Mouse (Mus musculus): ENCODE results near the gene Arrdc1. TPM values are rescaled to one million over a fixed set of nuclear protein-coding genes. Genes with fewer than 3 reads are reported as not detected.
"Not testable (repeated sequence)": the region's sequence is repeated elsewhere in the genome, so short reads cannot be mapped to it uniquely, and the experiment has no call there.

The Arrdc1 gene
- 10 to 100 TPM; 11.0 to 23.7 (median 18.1) TPM for total RNA-seq (2022)

GRCm38 (mm10) chr2:24935057-24935796, at the start of gene Arrdc1:
TSS of gene Arrdc1 (minus strand) at chr2:24935252.
- DNase-seq: peak; percentile 95

DNA sequence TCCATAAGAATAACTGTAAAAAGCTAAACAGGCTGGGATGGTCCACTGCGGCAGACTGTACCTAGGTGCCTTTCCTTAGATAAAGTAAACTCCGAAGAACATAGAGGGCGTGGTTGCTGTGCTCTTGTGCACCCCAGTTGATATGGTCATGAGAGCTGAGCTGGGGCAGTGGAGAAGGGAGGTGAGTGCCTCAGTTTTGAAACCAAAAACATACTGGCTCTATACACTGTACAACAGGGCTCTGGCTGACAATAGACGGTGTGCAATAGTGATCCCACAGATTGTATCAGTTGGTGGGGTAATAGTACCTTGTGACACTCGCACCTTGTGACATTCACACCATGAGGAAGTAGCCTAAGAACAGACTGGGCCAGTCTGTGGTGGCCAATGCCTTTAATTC, 41.9 kb upstream of the Arrdc1 start:
- DNase-seq: no peak

DNA sequence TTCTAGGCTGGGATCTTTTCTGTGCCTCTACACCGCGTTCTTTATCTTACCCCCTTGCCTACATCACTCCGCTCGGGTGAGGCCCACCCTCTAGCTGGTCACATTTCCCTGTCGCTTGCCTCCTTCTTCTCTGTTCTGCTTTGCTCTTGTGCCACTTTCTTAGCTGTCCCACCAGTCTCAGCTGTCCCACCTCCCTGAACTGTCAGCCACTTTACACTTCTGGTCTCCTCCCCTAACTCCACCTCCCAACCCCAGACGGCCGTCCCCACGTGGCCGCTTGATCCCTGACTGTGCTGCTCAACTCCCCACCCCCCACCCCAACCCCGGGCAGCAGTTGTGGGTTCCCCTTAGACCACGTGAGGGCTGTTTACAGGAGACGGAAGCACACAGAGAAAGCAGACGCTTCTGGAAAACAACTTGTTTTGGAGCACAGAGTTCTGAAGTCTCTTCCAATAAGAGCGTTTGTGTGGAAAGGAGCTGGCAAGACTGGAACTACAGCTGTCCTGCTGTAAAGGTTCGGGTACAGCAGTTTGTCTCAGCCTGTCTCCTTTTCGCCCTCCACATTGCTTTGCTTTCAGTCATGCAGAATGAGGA, 40.7 kb upstream of the Arrdc1 start, which contains the start of gene Pnpla7:
Gene Pnpla7, plus strand, starts transcription at position 330 of the 594 bp plus-strand sequence.
- DNase-seq: peak; percentile 82

DNA sequence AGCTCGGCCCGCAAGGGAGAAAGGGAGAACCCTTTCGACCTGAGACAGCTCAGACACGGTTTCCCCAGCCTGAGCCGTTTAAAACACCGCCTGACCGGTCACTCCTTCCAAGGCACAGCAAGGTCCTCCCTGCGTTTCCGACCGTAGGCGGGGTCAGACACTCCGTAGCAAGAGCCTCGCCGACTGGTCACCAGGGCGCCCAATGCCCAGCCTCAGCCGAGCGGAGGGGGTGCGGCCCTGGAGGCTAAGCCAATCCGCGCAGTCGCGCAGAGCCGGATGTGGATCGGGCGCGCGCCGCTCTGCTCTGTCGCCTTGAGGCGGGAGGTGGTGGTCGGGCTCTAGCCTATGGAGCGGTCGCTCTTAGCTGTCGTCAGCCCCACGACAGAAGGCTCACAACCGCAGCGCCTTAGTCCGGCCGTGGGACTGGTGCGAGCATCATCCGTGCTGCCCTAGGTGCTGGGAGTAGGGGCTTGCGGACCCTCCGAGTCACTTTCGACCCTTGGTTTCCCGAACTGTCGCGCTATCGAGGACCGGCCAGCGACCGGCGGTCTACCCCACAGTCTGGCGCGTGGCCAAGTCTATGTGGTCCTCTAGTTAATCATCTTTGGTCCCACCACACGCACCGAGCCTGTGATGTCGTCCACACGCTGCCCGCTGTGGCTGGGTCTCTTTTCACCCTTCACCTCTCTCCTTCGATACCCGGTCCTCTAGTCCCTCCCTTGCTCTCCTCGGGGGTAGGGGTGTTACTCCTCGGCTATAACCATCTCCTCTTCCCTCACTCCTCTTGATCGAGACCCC, 40.1 kb upstream of the Arrdc1 start, which contains the start of gene Mrpl41:
Gene Mrpl41, minus strand, starts transcription at position 193 of the 798 bp plus-strand sequence.
- peak; percentile 97 for DNase-seq

DNA sequence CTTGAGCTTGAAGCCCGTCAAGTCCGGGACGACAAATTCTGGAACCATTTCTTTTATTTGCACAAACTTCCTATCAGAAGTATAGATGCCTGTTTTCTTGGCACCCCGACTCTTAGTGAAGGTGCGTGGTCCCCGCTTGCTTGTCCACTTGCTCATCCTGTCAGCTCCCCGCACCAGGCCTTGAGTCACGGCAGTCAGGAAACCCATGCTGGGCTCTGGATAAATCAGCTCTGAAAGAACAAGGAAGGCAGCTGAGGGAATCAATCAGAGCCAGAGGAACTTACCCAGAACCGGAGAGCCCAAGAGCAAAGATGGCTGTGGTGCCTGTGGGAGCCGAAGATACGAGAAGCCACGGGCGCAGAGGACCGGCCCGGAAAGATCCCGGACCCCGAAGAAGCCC, 39.4 kb upstream of the Arrdc1 start:
- DNase-seq: not testable (repeated sequence)

DNA sequence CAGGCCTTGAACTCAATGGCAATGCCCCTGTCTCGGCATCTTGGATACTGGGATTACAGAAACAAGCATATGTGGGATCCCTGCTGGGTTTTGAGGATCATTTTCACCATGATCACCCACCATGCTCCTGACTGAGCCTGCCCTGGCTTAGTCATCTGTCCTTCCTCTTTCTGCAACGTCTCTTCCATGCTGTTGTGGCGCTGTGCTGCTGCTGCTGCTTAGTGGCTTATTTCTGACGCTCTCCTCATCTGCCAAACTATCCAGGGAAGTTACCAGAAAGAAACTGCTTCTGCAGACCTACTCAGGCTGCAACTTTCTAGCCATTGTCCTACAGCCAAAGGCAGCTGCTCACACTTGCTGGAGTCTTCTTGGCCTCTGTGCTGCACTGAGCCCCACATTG, 35.3 kb upstream of the Arrdc1 start:
- DNase-seq: no peak

GRCm38 (mm10) chr2:24962304-24963000, 27.4 kb upstream of the Arrdc1 start, which contains the start of gene Dph7:
TSS of gene Dph7 (plus strand) at chr2:24962400.
- DNase-seq: peak; percentile 68

DNA sequence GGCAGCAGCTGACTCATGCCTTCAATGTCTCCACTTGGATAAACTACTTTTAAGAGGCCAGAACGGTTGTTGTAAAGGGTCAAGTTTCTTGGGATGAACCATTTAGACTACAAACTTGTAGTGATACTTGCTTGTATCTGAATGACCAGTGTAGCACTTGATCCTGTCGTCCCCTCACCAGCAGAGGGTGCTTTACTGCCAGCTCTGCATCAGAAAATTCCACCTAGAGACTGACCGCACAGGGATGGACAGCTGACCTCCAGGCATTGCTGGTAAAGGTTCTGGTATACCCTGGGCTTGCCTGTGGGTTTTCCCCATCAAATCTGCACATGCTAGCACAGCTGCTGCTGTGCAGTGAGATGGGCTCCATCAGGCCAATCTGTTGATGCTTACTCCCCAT, 25.9 kb upstream of the Arrdc1 start:
- DNase-seq: peak; percentile 40

DNA sequence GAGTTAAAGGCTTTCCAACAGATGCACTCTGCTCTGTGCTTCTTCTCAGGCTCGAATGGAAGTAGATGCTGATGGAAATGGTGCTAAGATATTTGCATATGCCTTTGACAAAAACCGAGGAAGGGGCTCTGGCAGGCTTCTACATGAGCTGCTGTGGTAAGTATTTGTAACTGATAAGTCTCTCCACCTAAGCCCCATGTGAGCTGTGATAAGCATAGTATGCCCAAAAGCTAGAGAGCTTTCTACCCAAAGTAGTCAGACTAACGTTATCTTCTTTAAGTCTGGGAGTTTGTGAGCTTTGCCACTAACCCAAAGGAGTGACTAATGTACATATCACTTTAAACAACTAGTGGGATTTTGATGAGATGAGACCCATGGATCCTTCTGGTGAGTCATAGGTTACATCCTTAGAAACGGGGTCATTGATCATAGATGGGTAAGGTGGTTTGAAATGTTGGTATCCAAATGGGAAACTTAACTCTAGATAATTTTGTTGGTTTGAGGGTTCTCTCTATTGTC, 17.5 kb upstream of the Arrdc1 start:
- no peak for DNase-seq

- DNase-seq: no peak
Observed at GRCm38 (mm10) chr2:24950189-24950535, 15.1 kb upstream of the Arrdc1 start.

DNA sequence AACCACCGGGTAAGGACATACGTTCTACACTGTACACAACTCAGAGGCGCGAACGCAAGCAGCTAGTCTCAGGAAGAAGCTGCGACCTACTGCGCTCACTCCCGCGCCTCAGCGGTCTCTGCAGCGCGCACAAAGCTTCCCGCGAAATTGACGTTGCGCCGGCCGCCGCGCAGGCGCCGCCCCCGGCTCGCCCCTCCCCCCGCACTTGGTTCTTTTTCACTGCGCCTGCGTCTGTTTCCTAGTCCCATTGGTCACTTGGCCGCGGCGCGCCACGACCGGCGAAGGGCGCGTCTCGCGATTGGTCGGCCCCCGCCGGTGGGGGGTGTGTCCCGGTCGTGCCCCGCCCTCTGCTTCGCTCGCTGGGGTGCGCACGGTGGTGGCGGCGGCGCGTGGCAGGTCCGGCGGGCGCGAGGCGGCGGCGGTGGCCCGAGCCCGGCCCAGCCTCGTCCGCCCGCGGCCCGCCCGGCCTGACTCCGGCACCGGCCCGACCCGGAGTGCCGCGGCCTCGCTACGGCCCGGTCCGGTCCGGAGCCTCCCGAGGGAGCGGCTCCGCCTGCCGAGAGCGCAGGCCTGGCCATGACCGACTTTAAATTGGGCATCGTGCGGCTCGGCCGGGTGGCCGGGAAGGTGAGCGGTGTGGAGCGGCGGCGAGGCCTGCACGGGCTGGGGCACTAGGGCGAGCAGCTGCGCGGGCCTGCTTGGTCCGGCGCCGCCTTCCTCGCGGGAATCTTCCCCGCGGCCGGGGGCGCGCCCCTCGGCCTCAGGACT, 14.6 kb upstream of the Arrdc1 start, which contains the start of gene Zmynd19:
Gene Zmynd19, plus strand, starts transcription at position 372 of the 768 bp plus-strand sequence.
- peak; percentile 94 for DNase-seq

GRCm38 (mm10) chr2:24944304-24944703, 9.3 kb upstream of the Arrdc1 start:
- DNase-seq: not testable (repeated sequence)

DNA sequence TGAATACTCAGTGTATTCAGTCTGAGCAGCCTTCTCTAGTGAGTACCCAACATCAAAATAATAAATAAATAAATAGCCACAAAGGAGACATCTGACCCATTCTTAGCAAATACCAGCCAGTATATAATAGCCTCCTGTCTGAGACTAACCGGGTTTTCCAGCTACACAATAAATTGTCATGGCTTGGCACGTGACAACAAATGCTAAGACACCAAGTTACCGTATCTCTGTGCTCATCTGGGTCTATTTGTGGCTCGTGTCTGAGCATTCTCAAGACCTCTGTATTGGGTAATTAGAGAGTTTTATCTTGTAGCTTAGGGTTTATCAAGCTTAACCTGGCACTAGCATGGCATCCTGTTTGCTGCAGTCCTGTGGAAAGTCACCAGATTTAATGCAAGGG, 7.0 kb upstream of the Arrdc1 start:
- no peak for DNase-seq

- DNase-seq: no peak
Observed at GRCm38 (mm10) chr2:24934441-24934963, 550 bp downstream of the Arrdc1 start.

GRCm38 (mm10) chr2:24929593-24929992, 5.5 kb downstream of the Arrdc1 start:
- DNase-seq: no peak

DNA sequence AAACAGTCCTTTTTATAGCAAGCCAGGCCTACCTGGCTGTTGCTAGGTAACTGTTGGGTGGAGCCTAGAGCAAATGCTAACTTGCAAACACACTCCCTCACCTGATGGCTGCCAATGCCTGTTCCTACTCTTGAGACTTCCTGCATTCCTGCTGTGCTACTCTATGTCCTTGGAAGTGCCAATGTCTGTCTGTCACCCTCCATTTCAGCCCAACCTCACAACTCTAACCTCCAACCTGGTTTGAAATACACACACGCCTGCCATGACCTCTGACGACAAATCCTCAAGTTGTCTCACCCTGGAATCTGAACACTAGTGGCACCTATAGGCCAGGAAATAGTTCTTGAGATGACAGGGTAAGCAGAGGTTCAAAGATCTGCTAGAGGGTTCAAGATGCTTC, 5.9 kb downstream of the Arrdc1 start:
- DNase-seq: no peak

DNA sequence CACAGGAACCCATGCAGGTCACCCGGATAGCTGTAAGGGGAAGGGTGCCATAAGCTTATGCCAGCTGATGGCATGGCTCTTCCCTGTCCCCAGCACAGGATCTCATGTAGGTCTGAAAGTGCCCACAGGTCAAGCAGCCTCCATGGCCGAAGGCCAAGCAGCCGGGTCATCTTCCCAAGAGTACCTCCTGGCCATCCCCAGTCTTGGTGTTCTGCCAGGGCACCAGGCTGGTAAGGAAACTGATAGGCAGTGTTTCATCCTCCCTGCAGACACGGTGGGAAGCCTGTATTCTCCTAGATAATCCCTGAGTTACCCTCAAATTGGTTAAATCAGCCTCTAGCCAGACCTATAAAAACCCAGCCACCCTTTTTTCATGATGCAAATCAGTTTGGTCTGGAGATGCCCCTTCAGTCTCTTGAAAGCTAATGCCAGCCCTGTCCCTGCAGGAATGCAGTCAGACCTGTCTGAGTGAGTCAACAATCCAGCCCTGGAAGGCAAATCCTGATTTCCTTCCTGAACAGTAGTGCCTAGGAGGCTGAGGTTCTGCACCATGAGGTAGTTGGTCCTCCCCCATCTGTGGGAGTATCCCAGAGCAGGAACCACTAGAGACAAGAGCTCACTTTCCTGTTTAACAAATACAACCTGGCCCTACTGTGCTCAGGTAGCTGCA, 7.1 kb downstream of the Arrdc1 start:
- DNase-seq: no peak

- DNase-seq: no peak
Observed at GRCm38 (mm10) chr2:24926965-24927358, 8.1 kb downstream of the Arrdc1 start.

GRCm38 (mm10) chr2:24926345-24926964, 8.6 kb downstream of the Arrdc1 start:
- no peak for DNase-seq

- DNase-seq: no peak
Observed at GRCm38 (mm10) chr2:24925284-24925683, 9.8 kb downstream of the Arrdc1 start.

Measured in adrenal gland, adult 8-10 months (tissue).